Mouse (Mus musculus) left cerebral cortex, postnatal 4 days (tissue): ENCODE results near the gene Stk39. TPM values are rescaled to one million over a fixed set of nuclear protein-coding genes. Genes with fewer than 3 reads are reported as not detected.
A peak's percentile ranks its signal among the peaks of the same experiment; 100 is the strongest.

ENCODE experiments used
- DNase-seq: peaks from one replicate; pipeline ENCODE4 v3.0.0-alpha.2; 2022
- intact Hi-C: fragments of 180-260 bp; cut with DNase I; formaldehyde crosslinking; loops from one replicate; pipeline ENCODE4 v1.15.1; 2025
- total RNA-seq, 2 experiments: library from RNA; stranded (reverse); gene quantifications; 2 replicates each; pipeline ENCODE4 v1.2.3; 2021

Stk39 gene
- 10 to 100 TPM; 48.2 to 53.6 TPM for total RNA-seq

- intact Hi-C loops, result no loop called here
- DNase-seq, result peak; percentile 86
Measured at GRCm38 (mm10) chr2:68471759-68472550, at the start of gene Stk39. Gene Stk39, minus strand, starts transcription at chr2:68472268.

GRCm38 (mm10) chr2:68515409-68515808 is 43.3 kb upstream of the Stk39 start:
- DNase-seq, result no peak
- intact Hi-C loops, result no loop called here

- intact Hi-C loops, result no loop called here
- DNase-seq, result no peak
Measured at GRCm38 (mm10) chr2:68503202-68503601, 31.1 kb upstream of the Stk39 start.

GRCm38 (mm10) chr2:68502734-68503133 is 30.7 kb upstream of the Stk39 start:
- intact Hi-C loops, result no loop called here
- DNase-seq, result no peak

GRCm38 (mm10) chr2:68502236-68502635 is 30.2 kb upstream of the Stk39 start:
- no peak for DNase-seq
- intact Hi-C loops, result no loop called here

GRCm38 (mm10) chr2:68486275-68486674 is 14.2 kb upstream of the Stk39 start:
- intact Hi-C loops, result no loop called here
- DNase-seq, result no peak

- no peak for DNase-seq
- intact Hi-C loops, result no loop called here
Measured at GRCm38 (mm10) chr2:68485141-68485540, 13.1 kb upstream of the Stk39 start.

GRCm38 (mm10) chr2:68482896-68483295 is 10.8 kb upstream of the Stk39 start:
- DNase-seq, result no peak
- intact Hi-C loops, result no loop called here

GRCm38 (mm10) chr2:68479823-68480222 is 7.8 kb upstream of the Stk39 start:
- DNase-seq, result peak; percentile 66
- intact Hi-C loops, result no loop called here

- intact Hi-C loops, result no loop called here
- no peak for DNase-seq
Measured at GRCm38 (mm10) chr2:68472921-68473320, 853 bp upstream of the Stk39 start.

GRCm38 (mm10) chr2:68472551-68472910 is 463 bp upstream of the Stk39 start:
- intact Hi-C loops, result no loop called here
- no peak for DNase-seq

- intact Hi-C loops, result no loop called here
- DNase-seq, result peak; percentile 57
Measured at GRCm38 (mm10) chr2:68470891-68471758, 943 bp downstream of the Stk39 start.

GRCm38 (mm10) chr2:68469491-68469890 is 2.6 kb downstream of the Stk39 start:
- intact Hi-C loops, result loop anchor here (5.0 kb wide), 1 partner anchor 102 kb away; no protein-coding TSS in a partner anchor
- DNase-seq, result no peak

- DNase-seq, result no peak
- intact Hi-C loops, result loop anchor here (5.0 kb wide), 1 partner anchor 101 kb away; no protein-coding TSS in a partner anchor
Measured at GRCm38 (mm10) chr2:68468698-68469097, 3.4 kb downstream of the Stk39 start.

GRCm38 (mm10) chr2:68468259-68468658 is 3.8 kb downstream of the Stk39 start:
- no peak for DNase-seq
- intact Hi-C loops, result loop anchor here (5.0 kb wide), 1 partner anchor 101 kb away; no protein-coding TSS in a partner anchor

GRCm38 (mm10) chr2:68467085-68467978 is 4.7 kb downstream of the Stk39 start:
- intact Hi-C loops, result loop anchor here (5.0 kb wide), 1 partner anchor 100 kb away; no protein-coding TSS in a partner anchor

GRCm38 (mm10) chr2:68466124-68467070 is 5.7 kb downstream of the Stk39 start:
- intact Hi-C loops, result loop anchor here (5.0 kb wide), 1 partner anchor 99 kb away; no protein-coding TSS in a partner anchor
- peak; percentile 40 for DNase-seq

More at GRCm38 (mm10) chr2:68467085-68467978, 4.7 kb downstream of the Stk39 start:
- no peak for DNase-seq

GRCm38 (mm10) chr2:68465266-68466123 is 6.6 kb downstream of the Stk39 start:
- DNase-seq, result no peak
- intact Hi-C loops, result loop anchor here (5.0 kb wide), 1 partner anchor 98 kb away; no protein-coding TSS in a partner anchor
